Mouse (Mus musculus) stomach, postnatal 0 days (tissue): ENCODE results near the gene Zbtb16.

Source experiments
- CTCF ChIP-seq: IDR thresholded peaks from 2 replicates; pipeline ENCODE4 v1.5.1; 2016; ENCODE audit warnings: antibody characterized with exemption, low read depth, mild to moderate bottlenecking, moderate library complexity
- EP300 ChIP-seq: optimal IDR thresholded peaks from 2 replicates; pipeline ENCODE3; 2016; ENCODE audit warnings: antibody characterized with exemption

GRCm38 (mm10) chr9:48673213-48673612 lies 162.8 kb downstream of the Zbtb16 start:
- TF ChIP-seq CTCF (no peak), EP300 (no peak)
